Mouse (Mus musculus): ENCODE measurements around the gene Zfpm1. TPM values are rescaled to one million over a fixed set of nuclear protein-coding genes. Genes with fewer than 3 reads are reported as not detected.

Zfpm1 gene
- polyA plus RNA-seq, 1 experiment from 2014 or later: 2.3 TPM

- no peak overlapping the region for H3K27ac ChIP-seq (replicated peaks; ENCODE audit: low read depth, low read length)
- no peak for DNase-seq
- peaks cover 10% of the 10 kb centered on the region for H3K4me1 ChIP-seq (ENCODE audit: control insufficient read depth, insufficient read depth, low read length)
- no peak for ATAC-seq (ENCODE audit: low FRiP score, low TSS enrichment)
- 58% methylated on average over 24 of the region's 24 CpGs for WGBS
- peak overlapping the region; percentile 68 for H3K4me2 ChIP-seq (ENCODE audit: low read length)
- no peaks in the 10 kb centered on the region for H3K36me3 ChIP-seq (ENCODE audit: control insufficient read depth, insufficient read depth, low read length)
- H3K9ac ChIP-seq (replicated peaks; ENCODE audit: low read length): peak overlapping the region; percentile 49
- peak overlapping the region; percentile 37 for H3K4me3 ChIP-seq (replicated peaks; ENCODE audit: low read depth, low read length)
- no peaks in the 10 kb centered on the region for H3K9me3 ChIP-seq (ENCODE audit: control insufficient read depth, low read length)
- no peaks in the 10 kb centered on the region for H3K27me3 ChIP-seq (ENCODE audit: control insufficient read depth, insufficient read depth, low read length)
Measured at GRCm38 (mm10) chr8:122268861-122269260, 13.1 kb upstream of the Zfpm1 start.

GRCm38 (mm10) chr8:122269404-122269803, 12.5 kb upstream of the Zfpm1 start:
- Histone ChIP-seq H3K4me2 (ENCODE audit: low read length) (peak overlapping the region; percentile 68), H3K4me1 (ENCODE audit: control insufficient read depth, insufficient read depth, low read length) (peaks cover 10% of the 10 kb centered on the region), H3K9ac (replicated peaks; ENCODE audit: low read length) (peak overlapping the region; percentile 49), H3K4me3 (replicated peaks; ENCODE audit: low read depth, low read length) (peak overlapping the region; percentile 37), H3K36me3 (ENCODE audit: control insufficient read depth, insufficient read depth, low read length) (no peaks in the 10 kb centered on the region), H3K9me3 (ENCODE audit: control insufficient read depth, low read length) (no peaks in the 10 kb centered on the region), H3K27me3 (ENCODE audit: control insufficient read depth, insufficient read depth, low read length) (no peaks in the 10 kb centered on the region), H3K27ac (replicated peaks; ENCODE audit: low read depth, low read length) (no peak overlapping the region)
- 3% methylated on average over 21 of the region's 21 CpGs for WGBS
- peak; percentile 90 for DNase-seq
- ATAC-seq (ENCODE audit: low FRiP score, low TSS enrichment): peak; percentile 72; the same call in 1 of the 2 replicates

GRCm38 (mm10) chr8:122270555-122270954, 11.4 kb upstream of the Zfpm1 start:
- no peaks in the 10 kb centered on the region for H3K36me3 ChIP-seq (ENCODE audit: control insufficient read depth, insufficient read depth, low read length)
- ATAC-seq (ENCODE audit: low FRiP score, low TSS enrichment) (no peak), DNase-seq (no peak)
- H3K9me3 ChIP-seq (ENCODE audit: control insufficient read depth, low read length): no peaks in the 10 kb centered on the region
- no peaks in the 10 kb centered on the region for H3K27me3 ChIP-seq (ENCODE audit: control insufficient read depth, insufficient read depth, low read length)
- H3K4me2 ChIP-seq (ENCODE audit: low read length): no peak overlapping the region
- H3K4me3 ChIP-seq (replicated peaks; ENCODE audit: low read depth, low read length): no peak overlapping the region
- no peak overlapping the region for H3K27ac ChIP-seq (replicated peaks; ENCODE audit: low read depth, low read length)
- peaks cover 10% of the 10 kb centered on the region for H3K4me1 ChIP-seq (ENCODE audit: control insufficient read depth, insufficient read depth, low read length)
- H3K9ac ChIP-seq (replicated peaks; ENCODE audit: low read length): no peak overlapping the region
- WGBS: 70% methylated on average over 7 of the region's 7 CpGs

GRCm38 (mm10) chr8:122273152-122273551, 8.8 kb upstream of the Zfpm1 start:
- Histone ChIP-seq H3K4me3 (replicated peaks; ENCODE audit: low read depth, low read length) (no peak overlapping the region), H3K36me3 (ENCODE audit: control insufficient read depth, insufficient read depth, low read length) (no peaks in the 10 kb centered on the region), H3K27me3 (ENCODE audit: control insufficient read depth, insufficient read depth, low read length) (no peaks in the 10 kb centered on the region), H3K27ac (replicated peaks; ENCODE audit: low read depth, low read length) (no peak overlapping the region), H3K9ac (replicated peaks; ENCODE audit: low read length) (no peak overlapping the region), H3K9me3 (ENCODE audit: control insufficient read depth, low read length) (no peaks in the 10 kb centered on the region), H3K4me2 (ENCODE audit: low read length) (no peak overlapping the region), H3K4me1 (ENCODE audit: control insufficient read depth, insufficient read depth, low read length) (peaks cover 10% of the 10 kb centered on the region)
- WGBS: 3% methylated on average over 5 of the region's 5 CpGs
- DNase-seq (peak; percentile 92), ATAC-seq (ENCODE audit: low FRiP score, low TSS enrichment) (peak; percentile 60; the same call in 1 of the 2 replicates)

GRCm38 (mm10) chr8:122273826-122274225, 8.1 kb upstream of the Zfpm1 start:
- Histone ChIP-seq H3K27ac (replicated peaks; ENCODE audit: low read depth, low read length) (no peak overlapping the region), H3K9me3 (ENCODE audit: control insufficient read depth, low read length) (no peaks in the 10 kb centered on the region), H3K27me3 (ENCODE audit: control insufficient read depth, insufficient read depth, low read length) (no peaks in the 10 kb centered on the region), H3K4me1 (ENCODE audit: control insufficient read depth, insufficient read depth, low read length) (peaks cover 10% of the 10 kb centered on the region), H3K4me2 (ENCODE audit: low read length) (no peak overlapping the region), H3K36me3 (ENCODE audit: control insufficient read depth, insufficient read depth, low read length) (no peaks in the 10 kb centered on the region), H3K9ac (replicated peaks; ENCODE audit: low read length) (no peak overlapping the region; the same call in 1 of the 2 replicates), H3K4me3 (replicated peaks; ENCODE audit: low read depth, low read length) (no peak overlapping the region)
- no peak for DNase-seq
- 39% methylated on average over 7 of the region's 7 CpGs for WGBS
- ATAC-seq (ENCODE audit: low FRiP score, low TSS enrichment): no peak

- Histone ChIP-seq H3K9me3 (ENCODE audit: control insufficient read depth, low read length) (no peaks in the 10 kb centered on the region), H3K36me3 (ENCODE audit: control insufficient read depth, insufficient read depth, low read length) (no peaks in the 10 kb centered on the region), H3K27ac (replicated peaks; ENCODE audit: low read depth, low read length) (no peak overlapping the region), H3K27me3 (ENCODE audit: control insufficient read depth, insufficient read depth, low read length) (no peaks in the 10 kb centered on the region), H3K4me3 (replicated peaks; ENCODE audit: low read depth, low read length) (no peak overlapping the region), H3K4me1 (ENCODE audit: control insufficient read depth, insufficient read depth, low read length) (0 out of 2 replicates have a peak, but pooled peaks cover 3% of the 10 kb centered on the region), H3K4me2 (ENCODE audit: low read length) (no peak overlapping the region), H3K9ac (replicated peaks; ENCODE audit: low read length) (no peak overlapping the region)
- no peak for ATAC-seq (ENCODE audit: low FRiP score, low TSS enrichment)
- WGBS: 84% methylated on average over 11 of the region's 11 CpGs
- no peak for DNase-seq
Measured at GRCm38 (mm10) chr8:122274651-122275391, 7.1 kb upstream of the Zfpm1 start.

GRCm38 (mm10) chr8:122276308-122276707, 5.6 kb upstream of the Zfpm1 start:
- WGBS: 85% methylated on average over 5 of the region's 5 CpGs

GRCm38 (mm10) chr8:122277204-122277995, 4.5 kb upstream of the Zfpm1 start:
- H3K36me3 ChIP-seq (ENCODE audit: control insufficient read depth, insufficient read depth, low read length): no peaks in the 10 kb centered on the region
- H3K4me3 ChIP-seq (replicated peaks; ENCODE audit: low read depth, low read length): no peak overlapping the region
- H3K9me3 ChIP-seq (ENCODE audit: control insufficient read depth, low read length): no peaks in the 10 kb centered on the region
- ATAC-seq (ENCODE audit: low FRiP score, low TSS enrichment) (no peak), DNase-seq (peak; percentile 55)
- WGBS: 83% methylated on average over 18 of the region's 18 CpGs
- no peak overlapping the region for H3K27ac ChIP-seq (replicated peaks; ENCODE audit: low read depth, low read length)
- H3K4me2 ChIP-seq (ENCODE audit: low read length): no peak overlapping the region
- no peak overlapping the region for H3K9ac ChIP-seq (replicated peaks; ENCODE audit: low read length)
- H3K4me1 ChIP-seq (ENCODE audit: control insufficient read depth, insufficient read depth, low read length): peaks cover 3% of the 10 kb centered on the region; the same call in 1 of the 2 replicates
- no peaks in the 10 kb centered on the region for H3K27me3 ChIP-seq (ENCODE audit: control insufficient read depth, insufficient read depth, low read length)

More at GRCm38 (mm10) chr8:122276308-122276707, 5.6 kb upstream of the Zfpm1 start:
- 0 out of 2 replicates have a peak, but pooled peaks cover 3% of the 10 kb centered on the region for H3K4me1 ChIP-seq (ENCODE audit: control insufficient read depth, insufficient read depth, low read length)
- no peak overlapping the region for H3K4me2 ChIP-seq (ENCODE audit: low read length)
- H3K4me3 ChIP-seq (replicated peaks; ENCODE audit: low read depth, low read length): no peak overlapping the region
- no peaks in the 10 kb centered on the region for H3K27me3 ChIP-seq (ENCODE audit: control insufficient read depth, insufficient read depth, low read length)
- H3K9me3 ChIP-seq (ENCODE audit: control insufficient read depth, low read length): no peaks in the 10 kb centered on the region
- no peak overlapping the region for H3K9ac ChIP-seq (replicated peaks; ENCODE audit: low read length)
- H3K36me3 ChIP-seq (ENCODE audit: control insufficient read depth, insufficient read depth, low read length): no peaks in the 10 kb centered on the region
- DNase-seq (no peak), ATAC-seq (ENCODE audit: low FRiP score, low TSS enrichment) (no peak)
- no peak overlapping the region for H3K27ac ChIP-seq (replicated peaks; ENCODE audit: low read depth, low read length)

Data from midbrain, embryonic 14.5 days (tissue).